Mouse (Mus musculus) myocyte (in vitro differentiated cells): ENCODE results near the gene Ppfia3.

Experiments used
- CEBPB ChIP-seq: IDR thresholded peaks from 2 replicates; pipeline ENCODE4 v1.6.1; 2011; ENCODE audit warnings: mild to moderate bottlenecking, moderate library complexity; ENCODE audit not compliant: poor library complexity, insufficient read depth, severe bottlenecking
- E2F4 ChIP-seq: IDR thresholded peaks from one replicate; pipeline ENCODE4 v1.6.1; 2011; ENCODE audit warnings: mild to moderate bottlenecking, control low read depth, moderate library complexity; ENCODE audit not compliant: insufficient read depth
- MAX ChIP-seq: IDR thresholded peaks from one replicate; pipeline ENCODE4 v1.6.1; 2011; ENCODE audit warnings: low read depth, mild to moderate bottlenecking, control low read depth
- MYOD1 ChIP-seq, 3 experiments: IDR thresholded peaks; one replicate each; pipeline ENCODE4 v1.6.1; 2011; ENCODE audit warnings: control low read depth in 2 of 3, low read depth in 2 of 3, mild to moderate bottlenecking in 2 of 3, moderate library complexity in 1 of 3; ENCODE audit not compliant: insufficient read length in 2 of 3, control insufficient read depth in 1 of 3
- MYOG ChIP-seq, 3 experiments: IDR thresholded peaks; one replicate each; pipeline ENCODE4 v1.6.1; 2011; ENCODE audit warnings: control low read depth in 2 of 3, low read depth in 2 of 3, mild to moderate bottlenecking in 2 of 3; ENCODE audit not compliant: insufficient read length in 2 of 3, control insufficient read depth in 1 of 3, insufficient read depth in 1 of 3
- POLR2A ChIP-seq: IDR thresholded peaks from one replicate; pipeline ENCODE4 v1.6.1; 2011; ENCODE audit warnings: low read depth, mild to moderate bottlenecking, control low read depth, moderate library complexity; ENCODE audit not compliant: insufficient read length
- TCF12 ChIP-seq: IDR thresholded peaks from one replicate; pipeline ENCODE4 v1.6.1; 2011; ENCODE audit warnings: mild to moderate bottlenecking, control low read depth; ENCODE audit not compliant: poor library complexity, insufficient read depth, severe bottlenecking

GRCm38 (mm10) chr7:45369836-45370474 lies 3.1 kb upstream of the Ppfia3 start:
- TF ChIP-seq POLR2A (no peak), MYOD1 (IDR thresholded peaks at IDR 0.05; ENCODE audit: control insufficient read depth in 1 of 3, insufficient read length in 2 of 3, low read depth in 2 of 3) (no peak), MYOG (IDR thresholded peaks at IDR 0.05; ENCODE audit: control insufficient read depth in 1 of 3, insufficient read depth in 1 of 3, insufficient read length in 2 of 3, low read depth in 2 of 3) (no peak), E2F4 (no peak), TCF12 (no peak), MAX (no peak), CEBPB (no peak)
